Mouse (Mus musculus): ENCODE data around the gene Chrdl1.

DNA sequence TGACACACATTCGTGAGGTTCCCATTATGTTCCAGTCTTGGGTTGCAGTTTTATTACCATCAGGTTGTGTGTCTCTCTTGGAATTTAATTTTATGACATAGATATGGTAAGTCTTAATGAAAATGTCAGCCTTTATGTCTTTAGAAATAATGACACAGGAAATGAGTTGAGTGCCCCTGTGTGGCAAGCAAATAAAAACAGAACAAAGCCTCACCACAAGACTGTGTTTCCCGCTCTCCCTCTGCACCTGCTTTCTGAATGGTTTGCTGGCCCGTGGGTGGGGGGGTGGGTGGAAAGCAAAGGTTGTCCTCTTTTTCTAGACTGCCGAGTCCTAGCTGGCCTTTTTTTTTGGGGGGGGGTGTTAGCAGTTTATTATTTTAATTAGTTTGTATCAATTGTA lies 48.6 kb upstream of the Chrdl1 start:
- TF ChIP-seq CEBPB (IDR thresholded peaks at IDR 0.05; ENCODE audit: low read depth) = no peak
- no peak for TF ChIP-seq CTCF (IDR thresholded peaks at IDR 0.05; ENCODE audit: control insufficient read depth, insufficient read depth, insufficient read length)
- TF ChIP-seq MAX (IDR thresholded peaks at IDR 0.05) = no peak
